Mouse (Mus musculus): Measurements from ENCODE around the gene Rspo1. TPM values are rescaled to one million over a fixed set of nuclear protein-coding genes. Genes with fewer than 3 reads are reported as not detected.
"Not testable (repeated sequence)": the region's sequence is repeated elsewhere in the genome, so short reads cannot be mapped to it uniquely, and the experiment has no call there.

The Rspo1 gene
- 1 to 10 TPM; 8.8 to 9.8 TPM for total RNA-seq (2021)

DNA sequence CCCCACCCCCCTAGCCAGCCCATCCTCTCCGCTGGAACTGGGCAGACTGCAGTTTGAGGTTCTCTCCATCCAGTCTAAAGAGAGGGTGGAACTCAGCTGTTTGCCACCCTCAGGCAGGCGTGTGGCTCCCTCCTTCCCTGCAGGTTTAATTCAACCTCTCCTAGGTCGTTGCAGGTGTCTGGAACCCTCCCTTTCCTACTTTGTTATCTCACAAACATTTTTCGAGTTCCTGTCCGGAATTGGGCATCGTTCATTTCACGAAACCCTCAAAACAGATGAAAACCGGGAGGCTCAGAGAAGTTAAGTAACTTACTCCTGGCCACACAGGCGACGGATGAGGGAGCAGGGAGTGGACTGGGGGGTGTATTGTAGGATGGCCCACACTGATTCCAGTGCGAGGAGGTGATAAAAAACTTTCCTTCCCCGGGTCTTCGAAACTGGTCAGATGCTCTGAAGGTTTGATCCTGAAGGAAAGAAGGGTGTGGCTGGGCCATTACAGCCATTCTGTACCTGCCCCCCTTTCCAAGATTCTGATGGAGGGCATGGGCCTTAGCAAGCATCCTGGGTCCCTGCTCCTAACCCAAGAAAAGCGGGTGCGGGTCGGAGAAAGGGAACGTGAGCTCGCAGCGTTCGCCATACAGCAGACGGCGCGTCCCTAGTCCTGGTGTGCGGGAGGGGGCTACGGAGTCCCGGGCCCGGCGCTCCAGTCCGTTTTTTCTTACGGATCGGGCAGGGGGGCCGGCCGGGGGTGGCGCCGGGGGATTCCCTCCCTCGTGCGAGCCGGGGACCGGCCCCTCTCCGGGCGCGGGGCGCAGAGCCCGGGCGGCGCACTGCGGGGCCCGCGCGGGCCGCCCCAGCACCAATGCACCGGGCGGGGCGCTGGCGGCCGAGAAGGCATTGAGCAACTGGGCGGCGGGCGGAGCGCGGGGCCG lies at the start of gene Rspo1:
Gene Rspo1 (plus strand): TSS at position 760 of the 932 bp plus-strand sequence.
- DNase-seq: no peak

DNA sequence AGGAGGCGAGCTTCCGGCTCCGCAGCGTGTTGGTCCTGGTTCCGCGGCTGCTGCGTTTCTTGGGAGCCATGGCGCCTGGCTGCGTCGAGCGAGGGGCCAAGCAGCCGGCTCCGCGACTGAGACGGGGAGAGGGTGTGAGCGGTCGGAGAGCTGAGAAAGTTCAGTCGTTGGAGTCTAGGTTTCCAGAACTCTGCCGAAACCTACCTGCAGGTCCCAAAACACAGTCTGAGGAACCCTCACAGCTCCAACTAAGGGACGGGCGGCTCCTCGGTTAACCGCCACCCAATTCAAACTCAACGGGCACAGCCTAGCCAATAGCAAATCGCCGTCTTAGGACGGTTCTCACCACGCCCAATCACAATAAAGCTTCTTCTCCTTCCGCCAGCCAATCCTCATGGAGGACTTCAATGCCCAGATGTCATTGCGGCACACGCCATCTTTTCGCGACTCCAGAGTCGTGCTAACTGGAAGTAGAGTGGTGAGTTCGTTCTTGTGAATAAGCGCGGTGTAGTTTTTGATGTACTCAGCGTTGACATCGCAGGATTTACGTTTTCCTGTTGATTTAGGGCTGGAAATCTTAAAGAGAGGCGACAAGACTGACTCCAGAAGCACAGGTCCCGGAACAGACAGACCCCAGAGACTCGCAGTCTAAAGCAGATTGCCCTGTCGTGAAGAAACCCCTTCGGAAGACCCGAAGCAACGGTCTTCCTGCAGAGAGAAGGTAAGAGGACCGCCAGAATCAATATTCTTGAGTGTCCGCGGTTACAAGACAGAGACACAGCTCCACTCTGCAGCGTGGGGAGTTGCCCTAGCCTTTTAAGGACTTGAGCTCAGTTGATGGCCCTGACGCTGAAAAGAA lies 49.4 kb upstream of the Rspo1 start, which contains the start of gene 9930104L06Rik:
Gene 9930104L06Rik (plus strand): TSS at position 436 of the 859 bp plus-strand sequence.
- DNase-seq: peak; percentile 95 to 96

DNA sequence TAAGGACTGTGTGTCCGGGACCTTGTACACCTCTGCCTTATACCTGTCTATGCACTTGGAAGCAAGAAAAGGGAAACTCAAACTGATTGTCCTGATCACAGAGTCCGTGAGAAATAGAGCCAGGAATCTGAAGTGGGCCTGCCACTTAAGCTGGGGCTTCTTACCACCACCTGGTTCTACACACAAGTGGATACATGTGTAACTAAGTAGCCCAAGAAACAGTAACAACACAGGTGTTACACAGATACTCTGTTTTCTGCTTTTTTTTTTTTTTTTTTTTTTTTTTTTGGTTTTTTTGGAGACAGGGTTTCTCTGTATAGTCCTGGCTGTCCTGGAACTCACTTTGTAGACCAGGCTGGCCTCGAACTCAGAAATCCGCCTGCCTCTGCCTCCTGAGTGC lies 47.0 kb upstream of the Rspo1 start, which contains the start of gene Cdca8:
Gene Cdca8 (minus strand): TSS at position 101 of the 400 bp plus-strand sequence.
- DNase-seq: not testable (repeated sequence)

DNA sequence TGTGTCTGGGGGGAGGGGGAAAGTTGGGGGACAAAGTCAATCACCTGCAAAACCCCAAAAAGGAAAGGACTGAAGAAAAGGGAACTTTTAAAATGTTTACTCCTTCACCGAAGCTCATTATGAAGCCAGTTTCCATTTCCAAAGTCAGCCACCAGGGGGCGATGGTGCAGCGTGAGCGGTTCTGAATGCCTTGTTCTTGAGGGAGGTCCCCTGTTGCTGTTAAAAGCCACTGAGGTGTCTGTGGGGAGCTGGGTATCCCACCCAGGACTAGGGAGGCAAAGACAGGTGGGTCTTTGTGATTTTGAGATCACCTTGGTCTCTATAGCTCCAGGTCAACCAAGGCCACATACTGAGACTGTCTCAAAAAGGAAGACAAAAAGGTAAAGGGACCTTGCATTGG lies 43.2 kb upstream of the Rspo1 start:
- DNase-seq: peak; percentile 70 to 79

DNA sequence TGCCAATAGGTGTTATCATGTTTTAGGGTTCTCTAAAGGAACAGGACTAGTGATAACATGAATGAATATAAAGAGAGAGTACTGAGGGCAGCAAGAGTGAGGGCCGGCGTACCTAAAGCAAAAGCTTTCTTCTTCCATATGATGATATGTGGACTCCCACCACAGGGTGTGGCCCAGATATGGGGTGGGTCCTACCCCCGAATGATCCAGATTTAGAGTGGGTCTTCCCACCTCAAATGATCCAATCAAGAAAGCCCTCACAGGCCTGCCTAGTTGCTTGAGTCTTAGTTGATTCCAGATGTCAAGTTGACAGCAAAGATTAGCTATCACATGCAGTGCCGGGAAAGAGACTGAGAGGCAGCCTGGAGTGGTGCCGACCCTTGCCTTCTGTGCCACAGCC lies 42.4 kb upstream of the Rspo1 start:
- DNase-seq: no peak

DNA sequence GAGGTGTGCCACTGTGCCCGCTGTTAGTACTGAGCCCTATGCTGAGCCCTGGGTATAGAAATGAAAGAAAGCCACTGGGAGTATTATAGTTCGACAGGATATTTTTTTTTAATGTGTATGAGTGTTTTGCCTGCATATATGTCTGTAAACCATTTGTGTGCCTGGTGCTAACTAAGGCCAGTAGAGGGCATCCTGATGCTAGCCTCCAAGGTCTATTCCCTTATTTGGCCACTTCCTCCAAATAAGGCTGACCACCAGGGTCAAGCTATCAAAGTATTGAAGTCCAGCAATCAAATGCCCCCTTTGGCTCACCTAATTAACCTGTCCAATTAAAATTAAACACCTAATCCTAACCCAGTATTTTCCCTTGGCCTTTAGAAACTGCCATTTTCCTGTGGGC lies 41.3 kb upstream of the Rspo1 start:
- DNase-seq: no peak

DNA sequence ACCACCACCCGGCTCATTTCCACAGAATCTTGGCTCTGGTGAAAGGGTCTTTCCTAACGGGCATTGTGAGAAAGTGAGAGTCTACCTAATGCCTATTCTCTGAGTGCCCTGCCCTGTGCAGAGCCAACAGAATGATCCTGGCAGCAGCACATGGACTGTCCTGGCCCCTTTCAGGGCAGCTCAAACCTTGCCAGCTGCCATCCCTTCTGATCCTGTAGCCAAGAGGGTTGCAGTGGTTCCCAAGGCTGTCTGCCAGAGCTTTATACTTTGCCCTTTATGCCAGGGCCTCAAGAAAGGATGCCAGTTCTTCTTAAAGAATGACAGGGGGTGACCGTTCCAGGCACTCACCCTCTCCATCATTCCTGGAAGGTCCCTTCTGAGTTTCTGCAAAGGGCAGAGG lies 36.7 kb upstream of the Rspo1 start:
- DNase-seq: no peak

DNA sequence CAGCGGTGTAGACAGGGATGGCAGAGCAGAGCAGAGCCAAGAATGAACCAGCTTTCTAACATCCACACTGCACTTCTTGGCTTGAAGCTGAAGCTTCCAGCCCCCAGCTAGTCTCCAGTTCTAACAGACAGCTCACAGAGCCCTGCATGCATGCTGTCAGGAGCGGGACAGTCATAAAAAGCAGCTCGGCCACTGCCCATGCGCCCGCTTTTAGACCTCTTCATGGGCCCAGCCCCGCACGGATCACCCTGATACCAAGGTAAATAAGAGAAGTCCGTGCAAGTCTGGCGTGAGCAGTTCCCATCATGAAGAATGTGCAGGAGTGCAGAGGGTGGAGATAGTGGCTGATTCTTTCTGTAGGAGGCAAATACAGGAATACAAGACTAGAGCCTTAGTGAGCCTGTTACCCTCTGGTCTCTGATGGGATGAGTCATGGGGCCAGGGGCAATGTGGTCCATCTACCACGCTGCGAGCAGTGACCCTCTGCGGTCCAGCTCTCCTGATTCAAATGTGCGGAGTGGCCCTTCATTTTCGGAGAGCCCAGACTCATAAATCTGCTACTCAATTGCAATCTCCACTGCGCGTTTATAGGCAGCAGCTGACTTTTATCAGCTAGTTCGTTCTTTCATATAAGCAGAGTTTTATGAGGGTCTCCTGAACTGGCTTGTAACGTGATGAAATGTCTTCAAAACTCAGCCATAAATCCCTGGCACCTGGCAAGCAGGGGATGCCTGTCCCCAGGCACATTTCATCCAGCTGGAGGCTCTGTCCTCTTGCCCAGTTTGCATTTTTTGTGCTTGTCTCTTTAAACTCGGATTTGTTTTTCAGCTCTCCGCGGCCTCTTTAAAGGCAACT lies 35.8 kb upstream of the Rspo1 start:
- DNase-seq: no peak

DNA sequence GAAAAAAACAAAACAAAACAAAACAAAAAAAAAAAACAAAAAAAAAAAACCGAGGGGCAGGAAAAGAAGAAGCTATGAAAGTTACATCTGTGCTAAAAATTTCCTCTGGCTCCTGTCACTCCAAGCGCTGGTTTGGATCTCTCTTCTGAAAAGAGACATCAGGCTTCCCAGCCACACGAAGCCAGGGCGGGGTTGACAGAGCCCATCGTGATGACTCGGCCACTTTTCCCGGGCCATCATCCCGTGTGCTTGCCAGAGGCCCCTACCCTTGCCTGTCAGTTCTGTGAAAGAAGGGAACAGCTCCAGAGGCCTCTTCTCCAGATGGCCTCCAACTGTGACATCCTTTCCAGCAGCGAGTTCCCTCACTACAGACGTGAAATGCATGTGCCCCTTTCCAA lies 35.2 kb upstream of the Rspo1 start:
- DNase-seq: no peak

DNA sequence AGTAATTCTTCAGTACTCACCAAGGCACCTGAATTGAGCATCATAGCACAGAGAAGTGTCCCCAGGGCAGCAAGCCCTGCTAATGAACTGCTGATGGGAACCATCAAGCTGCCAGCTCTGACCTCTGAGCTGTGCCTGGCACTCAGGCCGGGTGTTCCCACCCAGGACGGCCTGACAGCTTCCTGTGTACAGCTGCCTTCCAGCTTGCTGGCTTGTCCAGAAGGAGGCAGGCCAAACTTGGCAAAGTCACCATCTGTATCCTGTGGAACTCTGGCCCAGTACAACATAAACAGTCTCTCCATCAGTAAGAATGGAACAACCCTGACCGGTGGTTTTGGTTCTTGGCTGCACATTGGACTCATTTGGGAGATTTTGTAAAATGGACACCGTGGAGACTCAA lies 32.7 kb upstream of the Rspo1 start:
- no peak for DNase-seq

DNA sequence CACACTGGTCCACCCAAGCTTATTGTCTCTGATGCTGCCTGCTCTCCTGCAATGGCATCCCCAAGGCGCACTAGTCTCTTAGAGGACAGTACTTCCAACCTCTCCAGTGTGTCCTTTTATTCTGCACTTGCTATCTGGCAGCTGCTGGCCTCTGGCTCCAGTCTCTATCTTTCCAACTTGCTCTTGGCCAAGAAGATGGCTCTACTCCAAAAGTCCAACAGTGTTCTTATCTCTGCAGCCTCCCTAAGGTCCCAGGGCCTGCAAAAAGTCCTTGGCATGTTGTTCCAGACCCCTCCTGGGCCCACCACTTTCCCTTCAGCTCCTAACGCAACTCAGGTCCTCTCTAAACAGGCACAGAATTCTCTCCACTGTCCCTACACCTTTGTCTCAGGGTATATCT lies 28.9 kb upstream of the Rspo1 start:
- DNase-seq: no peak

DNA sequence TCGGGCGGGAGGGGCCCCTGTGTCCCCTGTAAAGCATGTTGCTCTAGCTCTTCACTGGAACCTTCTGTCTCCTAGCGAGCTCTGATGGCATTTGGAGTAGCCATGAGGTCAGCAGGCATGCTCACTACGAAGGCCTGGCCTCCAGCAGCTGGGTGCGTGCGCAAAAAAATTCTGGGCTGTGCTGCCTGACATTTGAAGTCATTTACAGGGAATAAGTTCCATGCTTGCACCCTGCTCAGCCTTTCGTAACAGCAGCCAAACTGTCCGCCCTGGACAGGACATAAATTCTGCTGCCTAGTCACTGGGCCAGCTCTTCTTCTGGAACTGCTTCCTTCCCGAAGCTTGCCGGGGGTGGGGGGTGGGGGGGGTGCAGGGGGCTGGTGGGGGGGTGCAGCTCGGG lies 27.2 kb upstream of the Rspo1 start:
- DNase-seq: no peak

DNA sequence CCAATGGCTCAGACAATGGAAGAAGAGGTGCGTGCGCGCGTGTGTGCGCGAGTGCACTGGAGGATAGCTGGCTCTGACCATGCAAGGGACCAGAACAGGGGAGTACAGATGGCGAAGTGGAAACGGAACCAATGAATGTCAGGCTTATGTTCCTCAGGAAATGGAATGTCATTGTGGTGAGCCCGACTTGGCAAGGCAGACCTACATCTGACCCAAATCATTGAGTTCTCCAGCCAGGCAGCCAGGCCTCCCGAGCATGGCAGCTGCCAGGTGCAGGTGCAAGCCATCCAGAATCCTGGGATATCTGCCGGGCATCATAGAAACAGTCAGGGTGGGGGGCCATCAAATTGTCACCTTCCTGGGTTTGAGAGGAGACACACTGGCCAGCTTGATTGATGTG lies 25.3 kb upstream of the Rspo1 start:
- DNase-seq: no peak

DNA sequence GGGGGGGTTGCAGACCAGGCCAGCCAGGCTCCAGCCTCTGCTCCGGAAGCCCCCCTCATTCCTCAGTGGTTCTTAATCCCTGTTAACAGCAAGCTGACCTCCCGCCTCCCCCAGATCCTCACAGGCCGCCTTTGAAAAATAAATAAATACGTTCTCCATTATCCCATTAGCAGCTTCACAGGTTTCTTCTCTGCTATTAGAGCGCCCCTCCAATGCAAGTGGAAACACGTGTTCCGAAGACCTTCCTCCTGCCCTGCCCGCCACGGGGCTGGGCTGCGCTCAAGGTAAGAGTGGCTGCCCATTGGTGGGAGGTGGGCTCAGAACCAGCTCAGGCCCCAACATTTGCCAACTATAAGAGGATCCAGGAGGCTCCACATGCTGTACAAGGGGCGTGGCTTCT lies 23.7 kb upstream of the Rspo1 start:
- no peak for DNase-seq

DNA sequence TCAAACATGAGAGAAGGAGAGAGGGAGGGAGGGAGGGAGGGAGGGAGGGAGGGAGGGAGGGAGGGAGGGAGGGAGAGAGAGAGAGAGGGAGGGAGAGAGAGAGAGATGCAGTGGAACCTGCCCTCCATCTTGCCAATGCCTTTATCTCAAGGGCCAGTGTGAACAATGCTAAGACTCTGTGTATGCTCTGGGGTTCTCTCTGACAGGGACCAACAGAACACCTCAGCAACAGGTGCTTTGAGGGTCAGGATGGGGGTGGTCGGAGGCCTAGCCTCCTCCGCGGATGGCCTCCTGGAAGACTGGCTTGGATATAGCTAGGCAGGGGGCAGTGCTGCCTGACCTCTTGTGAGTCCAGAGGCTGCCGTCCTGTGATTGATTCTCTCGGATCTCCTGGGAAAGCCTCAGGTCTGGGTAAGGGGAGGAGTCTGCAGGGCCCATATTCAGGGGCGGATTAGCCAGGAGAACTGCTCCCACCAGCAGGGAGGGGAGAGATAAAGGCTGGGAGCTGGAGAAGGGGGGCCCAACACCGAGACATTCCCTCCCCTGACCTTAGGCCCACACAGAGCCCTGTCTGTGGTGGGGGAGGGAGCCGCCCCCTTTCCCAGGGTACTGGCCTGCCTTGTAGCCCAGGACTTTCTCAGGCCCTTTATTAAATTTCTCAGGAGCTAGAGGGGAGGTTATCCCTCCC lies 21.2 kb upstream of the Rspo1 start:
- no peak for DNase-seq

DNA sequence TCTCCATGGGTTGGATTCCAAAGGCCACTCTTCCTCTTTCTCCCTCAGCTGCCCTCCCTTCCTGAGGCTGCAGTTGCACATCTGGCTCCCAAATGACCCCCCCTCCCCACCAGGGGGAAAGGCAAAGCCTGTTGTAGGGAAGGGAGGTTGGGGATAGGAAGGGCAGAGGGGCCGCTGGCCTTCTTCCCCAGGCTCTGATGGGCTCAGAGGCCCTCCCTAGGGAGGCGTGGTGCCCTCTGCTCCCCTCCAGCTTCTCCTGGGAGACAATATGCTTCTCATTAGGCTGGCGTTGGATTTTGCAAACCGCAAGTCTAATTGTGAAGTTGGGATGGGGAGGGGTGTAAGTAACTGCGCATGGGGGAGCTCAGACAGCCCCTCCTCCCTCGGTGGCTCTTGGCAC lies 17.5 kb upstream of the Rspo1 start:
- no peak for DNase-seq

DNA sequence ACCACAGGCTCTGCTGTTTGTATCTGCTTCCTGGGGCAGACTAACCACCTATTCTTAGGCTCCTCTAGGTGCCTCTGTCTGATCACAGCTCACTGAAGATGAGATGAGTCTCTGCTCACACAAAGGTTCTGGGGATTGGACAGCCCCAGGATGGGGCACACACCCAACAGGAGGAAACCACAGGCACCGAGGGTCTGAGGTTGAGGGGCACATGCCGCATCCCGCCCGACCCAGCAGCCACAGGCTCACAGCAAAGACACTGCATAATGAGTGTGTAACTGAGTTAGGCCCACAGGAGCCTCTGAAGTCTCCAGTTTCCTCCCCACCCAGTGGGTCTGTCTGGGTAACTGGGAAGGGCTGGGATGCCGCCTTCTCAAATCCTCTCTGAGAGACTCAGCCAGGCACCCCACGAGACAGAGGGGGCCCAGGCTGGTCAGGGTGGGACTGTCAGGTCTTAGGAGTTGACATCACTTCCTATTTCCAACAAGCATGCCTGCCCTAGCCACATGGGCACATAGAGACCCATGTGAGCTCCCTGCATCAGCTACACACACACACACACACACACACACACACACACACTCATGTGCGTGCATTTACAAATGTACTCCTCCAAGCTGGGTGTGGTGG lies 16.9 kb upstream of the Rspo1 start:
- no peak for DNase-seq

DNA sequence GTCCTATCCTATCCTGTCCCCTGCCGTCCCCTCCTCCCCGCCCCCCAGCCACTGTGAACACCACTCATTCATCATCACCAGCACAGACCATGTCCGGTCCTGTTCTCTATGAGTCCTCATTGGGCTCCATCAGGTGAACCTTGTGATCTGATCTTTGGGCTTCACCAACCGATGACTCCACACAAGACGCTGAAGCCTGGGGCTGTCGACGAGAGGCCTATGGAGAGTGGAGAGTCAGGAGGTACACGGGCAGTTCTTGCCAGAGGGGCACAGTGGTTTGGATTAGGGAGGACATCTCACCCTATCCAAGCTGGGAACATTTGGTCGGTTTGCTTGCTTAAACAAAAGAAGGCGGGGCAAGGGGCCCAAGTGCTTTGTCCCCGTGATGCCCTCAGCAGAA lies 16.0 kb upstream of the Rspo1 start:
- no peak for DNase-seq

DNA sequence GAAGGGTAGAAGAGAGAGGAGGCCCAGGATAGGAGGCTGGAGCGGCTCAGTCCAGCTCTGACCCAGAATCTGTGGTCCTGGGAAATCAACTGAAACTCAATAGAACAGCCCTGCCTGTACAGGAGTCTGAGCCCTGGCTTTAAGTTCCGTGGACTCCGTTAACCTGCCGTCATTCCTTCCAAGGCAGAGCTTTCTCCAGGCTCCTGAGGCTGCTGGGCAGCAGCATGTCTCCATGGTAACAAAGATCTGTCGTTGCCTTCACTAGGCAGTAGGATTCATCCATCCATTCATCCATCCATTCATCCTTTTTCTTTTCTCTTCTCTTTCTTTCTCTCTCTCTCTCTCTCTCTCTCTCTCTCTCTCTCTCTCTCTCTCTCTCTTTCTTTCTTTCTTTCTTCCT lies 15.6 kb upstream of the Rspo1 start:
- no peak for DNase-seq

DNA sequence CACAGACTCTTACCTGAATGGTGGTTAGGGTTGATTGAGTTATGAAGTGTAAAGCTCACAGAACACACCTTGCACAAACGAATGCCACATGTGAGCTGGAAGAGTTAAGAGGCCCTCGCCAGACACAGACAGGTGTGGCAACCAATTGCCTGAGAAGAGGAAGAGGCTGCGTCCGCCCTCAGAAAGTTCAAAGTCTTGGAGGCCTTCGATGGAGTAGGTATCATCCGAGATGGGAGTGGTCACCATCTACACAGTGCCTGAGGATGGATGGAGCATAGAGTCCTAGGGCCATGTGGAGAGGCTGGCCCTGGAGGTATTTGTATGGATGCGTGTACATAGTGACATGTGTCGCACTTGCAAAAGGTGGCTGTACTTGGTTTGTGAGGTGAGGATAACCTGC lies 15.1 kb upstream of the Rspo1 start:
- no peak for DNase-seq

DNA sequence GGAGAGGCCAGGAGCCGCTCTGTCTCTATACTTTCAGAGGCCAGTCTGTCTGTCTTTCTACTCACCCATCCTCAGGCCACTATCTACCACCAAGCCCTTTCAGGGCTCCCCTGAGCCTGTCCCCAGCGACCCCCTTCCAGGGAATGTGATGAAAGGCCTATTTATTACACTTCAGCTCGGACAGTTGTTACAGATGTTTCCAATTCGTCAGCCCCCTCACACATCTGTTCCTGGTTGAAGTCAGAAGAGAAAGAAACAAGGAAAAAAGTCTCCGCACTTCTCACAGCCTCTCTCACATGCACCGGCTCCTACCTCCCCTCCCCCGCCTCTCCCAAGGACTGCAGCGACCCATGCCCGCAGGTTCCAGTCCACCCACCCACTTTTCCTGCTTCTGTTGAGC lies 13.9 kb upstream of the Rspo1 start:
- DNase-seq: no peak

Measured in layer of hippocampus, postnatal 36 days (tissue).